Mouse (Mus musculus): Measurements from ENCODE around the gene Pate2. TPM values are rescaled to one million over a fixed set of nuclear protein-coding genes. Genes with fewer than 3 reads are reported as not detected.
A peak's percentile ranks its signal among the peaks of the same experiment; 100 is the strongest.

Pate2 gene
- polyA plus RNA-seq, 1 experiment from 2014 or later = 0.36 TPM

DNA sequence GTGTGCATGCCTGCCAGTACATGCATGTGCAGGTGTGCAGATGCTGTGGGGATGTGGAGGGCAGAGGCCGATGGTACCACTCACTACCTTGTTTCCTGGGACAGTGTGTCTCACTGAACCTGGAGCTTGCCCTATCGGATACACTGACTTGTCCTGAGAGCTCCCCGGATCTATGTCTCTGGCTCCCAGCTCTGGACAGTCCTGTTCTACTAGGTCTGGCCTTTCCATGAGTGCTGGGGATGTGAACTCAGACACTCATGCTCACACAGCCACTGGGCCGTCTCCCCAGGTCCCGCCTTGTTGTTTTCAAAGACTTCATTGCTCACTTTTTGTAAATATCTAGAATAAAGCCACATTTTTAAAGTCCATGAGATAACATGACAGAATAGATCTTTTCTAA lies 29.1 kb upstream of the Pate2 start:
- no peaks in the 10 kb centered on the region for H3K9me3 ChIP-seq (replicated peaks; ENCODE audit: low read length)
- no peak overlapping the region for H3K4me2 ChIP-seq (ENCODE audit: low read length)
- no peak for TF ChIP-seq CTCF (IDR thresholded peaks at IDR 0.05; ENCODE audit: low read depth)
- ATAC-seq (replicated peaks; ENCODE audit: low FRiP score, low read depth) (no peak), DNase-seq (ENCODE audit: low spot score) (no peak)
- WGBS = 87% methylated on average over 5 of the region's 5 CpGs
- no peaks in the 10 kb centered on the region for H3K27me3 ChIP-seq (ENCODE audit: insufficient read depth, low read length)
- 0 out of 2 replicates have a peak, but pooled peaks cover 3% of the 10 kb centered on the region for H3K4me1 ChIP-seq (replicated peaks; ENCODE audit: insufficient read depth, low read length)
- no peaks in the 10 kb centered on the region for H3K36me3 ChIP-seq (ENCODE audit: insufficient read depth, low read length)
- no peak overlapping the region for H3K27ac ChIP-seq
- no peak overlapping the region for H3K9ac ChIP-seq (ENCODE audit: low read depth, low read length)
- H3K4me3 ChIP-seq (replicated peaks; ENCODE audit: low read depth, low read length) = no peak overlapping the region

DNA sequence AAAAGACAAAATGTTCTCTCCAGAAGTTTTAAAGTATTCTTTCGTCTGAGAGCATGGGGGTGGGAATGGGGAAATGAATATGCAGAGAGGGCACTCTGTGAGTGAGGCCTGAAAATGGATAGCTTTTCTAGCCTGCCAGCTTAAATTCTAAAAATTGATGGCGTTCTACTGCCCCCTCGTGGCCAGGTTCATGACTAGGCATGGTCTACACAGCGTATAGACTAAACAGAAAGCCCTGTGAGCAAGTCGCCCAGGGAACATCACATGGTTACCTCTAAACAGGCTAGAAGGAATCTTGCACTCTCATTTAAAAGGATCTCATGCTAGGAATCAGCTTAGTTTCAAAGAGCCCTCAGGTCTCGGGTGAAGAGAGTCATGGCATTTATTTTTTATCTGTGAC lies 28.6 kb upstream of the Pate2 start:
- H3K4me2 ChIP-seq (ENCODE audit: low read length) = no peak overlapping the region
- H3K9ac ChIP-seq (ENCODE audit: low read depth, low read length) = no peak overlapping the region
- ATAC-seq (replicated peaks; ENCODE audit: low FRiP score, low read depth) (peak; percentile 63), DNase-seq (ENCODE audit: low spot score) (peak; percentile 90)
- H3K36me3 ChIP-seq (ENCODE audit: insufficient read depth, low read length) = no peaks in the 10 kb centered on the region
- TF ChIP-seq CTCF (IDR thresholded peaks at IDR 0.05; ENCODE audit: low read depth) = peak; percentile 90
- H3K4me3 ChIP-seq (replicated peaks; ENCODE audit: low read depth, low read length) = no peak overlapping the region
- no peaks in the 10 kb centered on the region for H3K9me3 ChIP-seq (replicated peaks; ENCODE audit: low read length)
- 0 out of 2 replicates have a peak, but pooled peaks cover 3% of the 10 kb centered on the region for H3K4me1 ChIP-seq (replicated peaks; ENCODE audit: insufficient read depth, low read length)
- 13% methylated on average over 6 of the region's 6 CpGs for WGBS
- H3K27me3 ChIP-seq (ENCODE audit: insufficient read depth, low read length) = no peaks in the 10 kb centered on the region
- no peak overlapping the region for H3K27ac ChIP-seq

DNA sequence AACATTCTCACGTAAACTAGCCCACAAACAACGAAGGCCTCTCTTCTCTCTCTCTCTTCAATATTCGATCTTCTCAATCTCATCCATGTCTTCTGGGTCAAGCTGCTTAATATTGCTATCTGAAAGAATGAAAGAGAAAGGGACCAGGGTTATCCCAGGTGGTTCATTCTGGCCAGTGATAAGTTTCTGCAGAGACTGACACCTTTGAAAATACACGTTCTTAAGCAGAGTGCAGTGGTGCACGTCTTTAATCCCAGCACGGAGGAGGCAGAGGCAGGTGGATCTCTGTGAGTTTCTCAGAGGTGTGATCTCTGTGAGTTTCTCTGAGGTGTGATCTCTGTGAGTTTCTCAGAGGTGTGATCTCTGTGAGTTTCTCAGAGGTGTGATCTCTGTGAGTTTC lies 28.1 kb upstream of the Pate2 start:
- no peak for ATAC-seq (replicated peaks; ENCODE audit: low FRiP score, low read depth)
- no peaks in the 10 kb centered on the region for H3K36me3 ChIP-seq (ENCODE audit: insufficient read depth, low read length)
- DNase-seq (ENCODE audit: low spot score) = no peak
- no peak overlapping the region for H3K4me2 ChIP-seq (ENCODE audit: low read length)
- 72% methylated on average over 6 of the region's 6 CpGs for WGBS
- H3K27me3 ChIP-seq (ENCODE audit: insufficient read depth, low read length) = no peaks in the 10 kb centered on the region
- H3K4me3 ChIP-seq (replicated peaks; ENCODE audit: low read depth, low read length) = no peak overlapping the region
- no peak for TF ChIP-seq CTCF (IDR thresholded peaks at IDR 0.05; ENCODE audit: low read depth)
- no peak overlapping the region for H3K27ac ChIP-seq
- 0 out of 2 replicates have a peak, but pooled peaks cover 3% of the 10 kb centered on the region for H3K4me1 ChIP-seq (replicated peaks; ENCODE audit: insufficient read depth, low read length)
- H3K9me3 ChIP-seq (replicated peaks; ENCODE audit: low read length) = no peaks in the 10 kb centered on the region
- H3K9ac ChIP-seq (ENCODE audit: low read depth, low read length) = no peak overlapping the region

DNA sequence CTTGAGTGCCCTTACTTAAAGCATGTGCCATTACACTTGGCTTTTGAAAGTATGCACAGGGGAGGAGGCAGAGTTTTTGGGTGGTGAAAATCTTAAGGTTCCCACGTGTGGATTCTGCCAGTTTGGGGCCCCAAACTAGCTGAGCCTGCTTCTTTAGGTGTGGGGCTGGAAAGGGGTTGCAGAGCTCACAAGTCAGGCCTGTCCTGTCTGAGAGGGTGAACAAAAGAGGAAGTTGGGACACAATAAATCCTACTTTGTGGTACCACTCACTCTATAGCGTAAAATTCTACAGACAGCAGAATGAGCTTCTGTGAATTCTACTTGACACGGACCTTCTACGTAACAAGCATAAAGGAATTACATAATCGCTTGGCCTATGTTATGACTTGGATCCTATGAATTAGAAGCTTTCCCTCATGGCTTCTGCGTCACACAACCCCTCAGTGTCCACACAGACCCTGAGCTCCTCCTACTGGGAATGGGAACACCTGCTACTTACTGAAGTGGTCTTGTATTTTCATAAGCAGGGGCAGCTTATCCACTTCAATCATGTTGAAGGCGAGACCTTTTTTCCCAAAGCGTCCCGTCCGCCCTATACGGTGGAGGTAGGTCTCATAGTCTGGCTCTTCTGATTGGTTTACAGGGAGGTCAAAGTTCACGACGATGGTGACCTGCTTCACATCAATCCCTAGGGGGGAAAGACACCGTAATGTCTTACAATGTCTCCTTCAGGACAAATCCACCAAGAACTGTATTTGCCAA lies 26.8 kb upstream of the Pate2 start:
- 85% methylated on average over 14 of the region's 14 CpGs for WGBS
- Histone ChIP-seq H3K36me3 (ENCODE audit: insufficient read depth, low read length) (no peaks in the 10 kb centered on the region), H3K4me3 (replicated peaks; ENCODE audit: low read depth, low read length) (no peak overlapping the region), H3K9ac (ENCODE audit: low read depth, low read length) (no peak overlapping the region), H3K4me1 (replicated peaks; ENCODE audit: insufficient read depth, low read length) (0 out of 2 replicates have a peak, but pooled peaks cover 3% of the 10 kb centered on the region), H3K4me2 (ENCODE audit: low read length) (no peak overlapping the region), H3K27me3 (ENCODE audit: insufficient read depth, low read length) (no peaks in the 10 kb centered on the region), H3K27ac (no peak overlapping the region), H3K9me3 (replicated peaks; ENCODE audit: low read length) (no peaks in the 10 kb centered on the region)
- TF ChIP-seq CTCF (IDR thresholded peaks at IDR 0.05; ENCODE audit: low read depth) = no peak
- no peak for DNase-seq (ENCODE audit: low spot score)
- no peak for ATAC-seq (replicated peaks; ENCODE audit: low FRiP score, low read depth)

DNA sequence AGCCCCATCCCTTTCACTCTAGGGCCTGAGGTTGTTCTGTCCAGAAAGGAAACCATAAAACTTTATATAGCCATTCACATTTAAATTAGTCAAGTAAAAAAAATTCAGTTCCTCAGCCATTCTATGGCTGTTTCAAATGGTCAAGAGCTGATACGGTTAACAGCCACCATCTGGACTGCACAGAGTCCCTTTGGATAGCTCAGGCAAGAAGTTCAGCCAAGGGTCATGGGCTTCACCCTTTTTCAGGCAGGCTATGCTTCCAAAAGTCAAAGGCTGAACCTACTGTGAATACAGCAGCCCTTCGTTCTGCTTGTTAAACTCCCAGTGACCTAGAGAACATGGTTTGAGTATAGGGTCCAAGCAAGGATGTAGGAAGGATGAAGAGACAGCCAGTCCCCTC lies 25.4 kb upstream of the Pate2 start:
- DNase-seq (ENCODE audit: low spot score) = peak; percentile 58
- Histone ChIP-seq H3K27me3 (ENCODE audit: insufficient read depth, low read length) (no peaks in the 10 kb centered on the region), H3K9me3 (replicated peaks; ENCODE audit: low read length) (no peaks in the 10 kb centered on the region), H3K36me3 (ENCODE audit: insufficient read depth, low read length) (no peaks in the 10 kb centered on the region), H3K4me3 (replicated peaks; ENCODE audit: low read depth, low read length) (no peak overlapping the region), H3K4me1 (replicated peaks; ENCODE audit: insufficient read depth, low read length) (no peaks in the 10 kb centered on the region), H3K4me2 (ENCODE audit: low read length) (no peak overlapping the region), H3K27ac (no peak overlapping the region), H3K9ac (ENCODE audit: low read depth, low read length) (no peak overlapping the region)
- ATAC-seq (replicated peaks; ENCODE audit: low FRiP score, low read depth) = 0 out of 2 replicates have a peak, but pooled peaks have one; percentile 19
- TF ChIP-seq CTCF (IDR thresholded peaks at IDR 0.05; ENCODE audit: low read depth) = no peak
- 54% methylated on average over 2 of the region's 2 CpGs for WGBS

DNA sequence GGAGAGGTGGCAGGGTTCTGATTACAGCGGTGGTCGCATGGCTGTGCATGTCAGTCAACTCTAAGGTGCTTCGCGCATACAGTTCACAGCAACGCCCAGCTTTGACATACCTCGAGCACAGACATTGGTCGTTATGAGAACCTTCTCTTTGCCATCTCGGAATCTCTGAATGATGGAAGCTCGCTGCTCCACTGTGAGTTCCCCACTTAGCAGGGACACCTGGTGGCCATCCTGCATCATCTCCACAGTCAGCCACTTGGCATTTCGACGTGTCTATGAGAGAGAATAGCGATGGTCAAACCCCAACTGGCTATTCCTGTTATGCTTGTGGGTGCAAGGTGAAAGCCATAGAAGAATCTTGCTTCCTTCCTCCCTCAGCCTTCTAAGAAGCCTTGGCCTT lies 24.4 kb upstream of the Pate2 start:
- ATAC-seq (replicated peaks; ENCODE audit: low FRiP score, low read depth) = no peak
- no peaks in the 10 kb centered on the region for H3K36me3 ChIP-seq (ENCODE audit: insufficient read depth, low read length)
- no peak overlapping the region for H3K4me2 ChIP-seq (ENCODE audit: low read length)
- H3K4me1 ChIP-seq (replicated peaks; ENCODE audit: insufficient read depth, low read length) = no peaks in the 10 kb centered on the region
- no peak overlapping the region for H3K4me3 ChIP-seq (replicated peaks; ENCODE audit: low read depth, low read length)
- WGBS = 72% methylated on average over 12 of the region's 12 CpGs
- H3K9me3 ChIP-seq (replicated peaks; ENCODE audit: low read length) = no peaks in the 10 kb centered on the region
- no peak for DNase-seq (ENCODE audit: low spot score)
- TF ChIP-seq CTCF (IDR thresholded peaks at IDR 0.05; ENCODE audit: low read depth) = peak; percentile 47; the same call in 1 of the 2 replicates
- H3K27me3 ChIP-seq (ENCODE audit: insufficient read depth, low read length) = no peaks in the 10 kb centered on the region
- H3K27ac ChIP-seq = no peak overlapping the region
- H3K9ac ChIP-seq (ENCODE audit: low read depth, low read length) = no peak overlapping the region
